Mouse (Mus musculus) embryonic fibroblast, embryonic 13.5 days (primary cell): ENCODE measurements around the gene Arfip1.

Experiments
- CTCF ChIP-seq: IDR thresholded peaks from 2 replicates; pipeline ENCODE4 v1.5.1; 2011; ENCODE audit warnings: mild to moderate bottlenecking, control low read depth, low read length, moderate library complexity, borderline replicate concordance; ENCODE audit not compliant: insufficient read depth
- POLR2A ChIP-seq: IDR thresholded peaks from 2 replicates; pipeline ENCODE4 v1.6.1; 2011; ENCODE audit warnings: low read depth, mild to moderate bottlenecking, control low read depth, low read length, moderate library complexity

- TF ChIP-seq POLR2A (peak; percentile 66), CTCF (no peak)
Measured at GRCm38 (mm10) chr3:84582023-84582912, at the start of gene Arfip1.
